Mouse (Mus musculus): ENCODE results near the gene Lin28a. TPM values are rescaled to one million over a fixed set of nuclear protein-coding genes. Genes with fewer than 3 reads are reported as not detected.

Lin28a gene
- polyA plus RNA-seq, 2 experiments: 0.28 to 0.95 TPM

GRCm38 (mm10) chr4:133982936-133983335 lies 35.7 kb downstream of the Lin28a start:
- no peak for TF ChIP-seq CTCF (IDR thresholded peaks at IDR 0.05; ENCODE audit: low read depth)
- no peak for TF ChIP-seq EP300 (IDR thresholded peaks at IDR 0.05; ENCODE audit: low read depth)
- Histone ChIP-seq H3K4me3 (ENCODE audit: insufficient read depth in 1 of 2, low read depth in 2 of 2, low read length in 2 of 2) (no peak overlapping the region), H3K4me1 (replicated peaks; ENCODE audit: control insufficient read depth in 2 of 2, insufficient read depth in 2 of 2, low read length in 1 of 2) (no peaks in the 10 kb centered on the region), H3K36me3 (replicated peaks; ENCODE audit: control insufficient read depth, insufficient read depth, low read depth) (peaks cover 6% of the 10 kb centered on the region), H3K9ac (replicated peaks) (no peak overlapping the region), H3K4me2 (ENCODE audit: low read depth) (no peak overlapping the region), H3K27ac (no peak overlapping the region), H3K27me3 (ENCODE audit: control insufficient read depth, insufficient read depth, low read length) (no peaks in the 10 kb centered on the region), H3K9me3 (ENCODE audit: control insufficient read depth, low read length) (no peaks in the 10 kb centered on the region)
- DNase-seq (ENCODE audit: low read depth in 3 of 3, low spot score in 3 of 3): no peak
- no peak for ATAC-seq (ENCODE audit: insufficient read depth)
- 89% methylated on average over 13 of the region's 13 CpGs for WGBS (ENCODE audit: insufficient replicate concordance)

DNA sequence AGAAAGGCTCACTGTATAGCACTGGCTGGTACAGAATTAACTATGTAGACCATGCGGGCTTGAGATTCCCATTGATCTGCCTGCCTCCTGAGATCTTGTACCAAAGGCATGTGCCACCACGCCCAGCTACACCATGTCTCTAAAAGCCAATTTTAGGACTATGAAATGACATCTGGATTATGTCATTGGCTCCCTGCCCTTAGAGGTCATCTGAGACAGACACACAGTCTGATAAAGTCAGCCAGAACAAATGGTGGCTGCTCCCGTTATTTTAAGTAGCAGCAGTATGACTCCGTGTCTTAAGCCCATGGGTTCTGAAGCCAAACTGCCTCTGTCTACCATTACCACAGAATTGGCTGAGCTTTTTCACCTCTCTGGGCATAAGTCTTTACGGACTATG lies 38.1 kb downstream of the Lin28a start:
- no peak overlapping the region for H3K4me2 ChIP-seq (ENCODE audit: low read depth)
- no peaks in the 10 kb centered on the region for H3K27me3 ChIP-seq (ENCODE audit: control insufficient read depth, insufficient read depth, low read length)
- no peak overlapping the region for H3K4me3 ChIP-seq (ENCODE audit: insufficient read depth in 1 of 2, low read depth in 2 of 2, low read length in 2 of 2)
- ATAC-seq (ENCODE audit: insufficient read depth) (no peak), DNase-seq (ENCODE audit: low read depth in 3 of 3, low spot score in 3 of 3) (no peak)
- no peak for TF ChIP-seq EP300 (IDR thresholded peaks at IDR 0.05; ENCODE audit: low read depth)
- no peak for TF ChIP-seq CTCF (IDR thresholded peaks at IDR 0.05; ENCODE audit: low read depth)
- H3K36me3 ChIP-seq (replicated peaks; ENCODE audit: control insufficient read depth, insufficient read depth, low read depth): peaks cover 2% of the 10 kb centered on the region
- H3K27ac ChIP-seq: no peak overlapping the region
- H3K4me1 ChIP-seq (replicated peaks; ENCODE audit: control insufficient read depth in 2 of 2, insufficient read depth in 2 of 2, low read length in 1 of 2): no peaks in the 10 kb centered on the region
- no peaks in the 10 kb centered on the region for H3K9me3 ChIP-seq (ENCODE audit: control insufficient read depth, low read length)
- no peak overlapping the region for H3K9ac ChIP-seq (replicated peaks)
- 78% methylated on average over 5 of the region's 5 CpGs for WGBS (ENCODE audit: insufficient replicate concordance)

- 76% methylated on average over 10 of the region's 10 CpGs for WGBS (ENCODE audit: insufficient replicate concordance)
- ATAC-seq (ENCODE audit: insufficient read depth): no peak
- Histone ChIP-seq H3K36me3 (replicated peaks; ENCODE audit: control insufficient read depth, insufficient read depth, low read depth) (peaks cover 2% of the 10 kb centered on the region), H3K9me3 (ENCODE audit: control insufficient read depth, low read length) (no peaks in the 10 kb centered on the region), H3K27ac (no peak overlapping the region), H3K27me3 (ENCODE audit: control insufficient read depth, insufficient read depth, low read length) (no peaks in the 10 kb centered on the region), H3K4me1 (replicated peaks; ENCODE audit: control insufficient read depth in 2 of 2, insufficient read depth in 2 of 2, low read length in 1 of 2) (no peaks in the 10 kb centered on the region), H3K4me2 (ENCODE audit: low read depth) (no peak overlapping the region), H3K9ac (replicated peaks) (no peak overlapping the region), H3K4me3 (ENCODE audit: insufficient read depth in 1 of 2, low read depth in 2 of 2, low read length in 2 of 2) (no peak overlapping the region)
- no peak for DNase-seq (ENCODE audit: low read depth in 3 of 3, low spot score in 3 of 3)
- TF ChIP-seq CTCF (IDR thresholded peaks at IDR 0.05; ENCODE audit: low read depth): no peak
- no peak for TF ChIP-seq EP300 (IDR thresholded peaks at IDR 0.05; ENCODE audit: low read depth)
Measured at GRCm38 (mm10) chr4:133978021-133978711, 40.5 kb downstream of the Lin28a start.

- no peaks in the 10 kb centered on the region for H3K9me3 ChIP-seq (ENCODE audit: control insufficient read depth, low read length)
- no peak for DNase-seq (ENCODE audit: low read depth in 3 of 3, low spot score in 3 of 3)
- H3K27ac ChIP-seq: no peak overlapping the region
- H3K36me3 ChIP-seq (replicated peaks; ENCODE audit: control insufficient read depth, insufficient read depth, low read depth): peaks cover 1% of the 10 kb centered on the region
- no peak overlapping the region for H3K9ac ChIP-seq (replicated peaks)
- no peak overlapping the region for H3K4me3 ChIP-seq (ENCODE audit: insufficient read depth in 1 of 2, low read depth in 2 of 2, low read length in 2 of 2)
- WGBS (ENCODE audit: insufficient replicate concordance): 76% methylated on average over 8 of the region's 8 CpGs
- TF ChIP-seq EP300 (IDR thresholded peaks at IDR 0.05; ENCODE audit: low read depth): no peak
- TF ChIP-seq CTCF (IDR thresholded peaks at IDR 0.05; ENCODE audit: low read depth): no peak
- no peak overlapping the region for H3K4me2 ChIP-seq (ENCODE audit: low read depth)
- no peak for ATAC-seq (ENCODE audit: insufficient read depth)
- H3K4me1 ChIP-seq (replicated peaks; ENCODE audit: control insufficient read depth in 2 of 2, insufficient read depth in 2 of 2, low read length in 1 of 2): peaks cover 6 to 9% of the 10 kb centered on the region in 2 experiments; a peak in 3 of 4 replicates
- no peaks in the 10 kb centered on the region for H3K27me3 ChIP-seq (ENCODE audit: control insufficient read depth, insufficient read depth, low read length)
Measured at GRCm38 (mm10) chr4:133971741-133972140, 46.9 kb downstream of the Lin28a start.

GRCm38 (mm10) chr4:133970876-133971275 lies 47.8 kb downstream of the Lin28a start:
- Histone ChIP-seq H3K27me3 (ENCODE audit: control insufficient read depth, insufficient read depth, low read length) (no peaks in the 10 kb centered on the region), H3K27ac (no peak overlapping the region), H3K4me2 (ENCODE audit: low read depth) (no peak overlapping the region), H3K36me3 (replicated peaks; ENCODE audit: control insufficient read depth, insufficient read depth, low read depth) (peaks cover 10% of the 10 kb centered on the region), H3K4me3 (ENCODE audit: insufficient read depth in 1 of 2, low read depth in 2 of 2, low read length in 2 of 2) (no peak overlapping the region), H3K9ac (replicated peaks) (no peak overlapping the region), H3K4me1 (replicated peaks; ENCODE audit: control insufficient read depth in 2 of 2, insufficient read depth in 2 of 2, low read length in 1 of 2) (peaks cover 11 to 16% of the 10 kb centered on the region in 2 experiments), H3K9me3 (ENCODE audit: control insufficient read depth, low read length) (no peaks in the 10 kb centered on the region)
- no peak for TF ChIP-seq CTCF (IDR thresholded peaks at IDR 0.05; ENCODE audit: low read depth)
- TF ChIP-seq EP300 (IDR thresholded peaks at IDR 0.05; ENCODE audit: low read depth): no peak
- no peak for ATAC-seq (ENCODE audit: insufficient read depth)
- DNase-seq (ENCODE audit: low read depth in 3 of 3, low spot score in 3 of 3): no peak
- 81% methylated on average over 13 of the region's 13 CpGs for WGBS (ENCODE audit: insufficient replicate concordance)
